Mouse (Mus musculus) MEL (cell line): ENCODE data around the gene Higd1c. TPM values are rescaled to one million over a fixed set of nuclear protein-coding genes. Genes with fewer than 3 reads are reported as not detected.
"Not testable (repeated sequence)": the region's sequence is repeated elsewhere in the genome, so short reads cannot be mapped to it uniquely, and the experiment has no call there.

ENCODE experiments used
- DNase-seq: peaks from one replicate; pipeline ENCODE4 v3.0.0; 2011; ENCODE audit warnings: low read depth, low spot score
- H3K27ac ChIP-seq: 2 replicates; pipeline ENCODE4 v1.5.1; 2012; ENCODE audit warnings: low read depth, mild to moderate bottlenecking, control low read depth, low read length, moderate library complexity; ENCODE audit not compliant: control insufficient read depth
- H3K27me3 ChIP-seq, 2 experiments: fragments of 150-350 bp in 1 of 2; sonication (generic) in 1 of 2; 2 replicates each; pipeline ENCODE4 v1.6.1; 2012; ENCODE audit warnings: low read length in 2 of 2, mild to moderate bottlenecking in 2 of 2, improper control_type of control experiment in 1 of 2, moderate library complexity in 1 of 2; ENCODE audit not compliant: insufficient read depth in 2 of 2, control insufficient read depth in 1 of 2
- H3K36me3 ChIP-seq, 2 experiments: 2 replicates each; pipeline ENCODE4 v1.6.1; 2012 to 2014; ENCODE audit warnings: low read length in 2 of 2, improper control_type of control experiment in 1 of 2, inconsistent platforms in 1 of 2, mild to moderate bottlenecking in 1 of 2; ENCODE audit not compliant: insufficient read depth in 2 of 2, control insufficient read depth in 1 of 2
- H3K4me1 ChIP-seq, 2 experiments: fragments of 150-350 bp in 1 of 2; sonication (generic) in 1 of 2; 2 replicates each; pipeline ENCODE4 v1.6.1; 2012; ENCODE audit warnings: low read length in 2 of 2, improper control_type of control experiment in 1 of 2, mild to moderate bottlenecking in 1 of 2; ENCODE audit not compliant: insufficient read depth in 2 of 2, control insufficient read depth in 1 of 2
- H3K4me3 ChIP-seq, 2 experiments: fragments of 150-350 bp in 1 of 2; sonication (generic) in 1 of 2; 2 replicates each; pipeline ENCODE4 v1.5.1; 2012; ENCODE audit warnings: low read depth in 2 of 2, low read length in 2 of 2, mild to moderate bottlenecking in 2 of 2, moderate library complexity in 2 of 2, control low read depth in 1 of 2, improper control_type of control experiment in 1 of 2; ENCODE audit not compliant: control insufficient read depth in 1 of 2, insufficient read depth in 1 of 2
- H3K79me2 ChIP-seq: 2 replicates; pipeline ENCODE4 v1.6.1; 2012; ENCODE audit warnings: mild to moderate bottlenecking, low read length, moderate library complexity; ENCODE audit not compliant: control insufficient read depth, poor library complexity, insufficient read depth
- H3K9ac ChIP-seq: 2 replicates; pipeline ENCODE4 v1.6.1; 2012; ENCODE audit warnings: low read depth, mild to moderate bottlenecking, control low read depth, low read length, moderate library complexity; ENCODE audit not compliant: control insufficient read depth, poor library complexity, severe bottlenecking
- H3K9me3 ChIP-seq: fragments of 150-350 bp; sonication (generic); replicated peaks from 2 replicates; pipeline ENCODE4 v1.6.1; 2012; ENCODE audit warnings: mild to moderate bottlenecking, low read length, improper control_type of control experiment, moderate library complexity; ENCODE audit not compliant: insufficient read depth
- CHD2 ChIP-seq: IDR thresholded peaks from 2 replicates; pipeline ENCODE4 v1.6.1; 2011; ENCODE audit warnings: low read length, improper control_type of control experiment
- CTCF ChIP-seq, 3 experiments: IDR thresholded peaks in 2 of 3; conservative IDR thresholded peaks in 1 of 3; 2 replicates each; pipeline ENCODE4 v1.5.1; 2011 to 2012; ENCODE audit warnings: low read length in 3 of 3, low read depth in 2 of 3, mild to moderate bottlenecking in 2 of 3, improper control_type of control experiment in 1 of 3, inconsistent platforms in 1 of 3, mixed read lengths in 1 of 3, moderate library complexity in 1 of 3; ENCODE audit not compliant: control insufficient read depth in 1 of 3, insufficient read depth in 1 of 3, poor library complexity in 1 of 3, severe bottlenecking in 1 of 3
- E2F4 ChIP-seq: IDR thresholded peaks from 2 replicates; pipeline ENCODE4 v1.6.1; 2011; ENCODE audit warnings: low read depth, low read length, improper control_type of control experiment, borderline replicate concordance
- GABPA ChIP-seq: IDR thresholded peaks from 2 replicates; pipeline ENCODE4 v1.6.1; 2012; ENCODE audit warnings: low read depth, mild to moderate bottlenecking, inconsistent platforms, low read length, improper control_type of control experiment, moderate library complexity
- GATA1 ChIP-seq: IDR thresholded peaks from 2 replicates; pipeline ENCODE4 v1.6.1; 2011; ENCODE audit warnings: low read depth, low read length, improper control_type of control experiment
- HCFC1 ChIP-seq: IDR thresholded peaks from 2 replicates; pipeline ENCODE4 v1.6.1; 2012; ENCODE audit warnings: low read depth, mild to moderate bottlenecking, inconsistent platforms, low read length, improper control_type of control experiment, moderate library complexity
- MAX ChIP-seq: IDR thresholded peaks from 2 replicates; pipeline ENCODE4 v1.6.1; 2011; ENCODE audit warnings: low read length, improper control_type of control experiment
- MXI1 ChIP-seq: IDR thresholded peaks from 2 replicates; pipeline ENCODE4 v1.6.1; 2011; ENCODE audit warnings: mild to moderate bottlenecking, low read depth, low read length, improper control_type of control experiment
- MYC ChIP-seq: IDR thresholded peaks from 2 replicates; pipeline ENCODE4 v1.6.1; 2011; ENCODE audit warnings: low read depth, mild to moderate bottlenecking, low read length, improper control_type of control experiment, moderate library complexity
- NELFE ChIP-seq: IDR thresholded peaks from 2 replicates; pipeline ENCODE4 v1.6.1; 2011; ENCODE audit warnings: low read depth, low read length, improper control_type of control experiment
- NRF1 ChIP-seq: IDR thresholded peaks from 2 replicates; pipeline ENCODE4 v1.6.1; 2014; ENCODE audit warnings: low read depth, mild to moderate bottlenecking, inconsistent platforms, low read length, improper control_type of control experiment, moderate library complexity; ENCODE audit not compliant: poor library complexity, insufficient read depth, severe bottlenecking
- POLR2A ChIP-seq, 2 experiments: IDR thresholded peaks; 2 replicates each; pipeline ENCODE4 v1.6.1; 2011 to 2012; ENCODE audit warnings: low read length in 2 of 2, mild to moderate bottlenecking in 2 of 2, control low read depth in 1 of 2, improper control_type of control experiment in 1 of 2, low read depth in 1 of 2, moderate library complexity in 1 of 2; ENCODE audit not compliant: control insufficient read depth in 1 of 2, insufficient read depth in 1 of 2, poor library complexity in 1 of 2
- POLR2AphosphoS2 ChIP-seq: IDR thresholded peaks from 2 replicates; pipeline ENCODE4 v1.6.1; 2011; ENCODE audit warnings: low read length, improper control_type of control experiment
- RAD21 ChIP-seq: IDR thresholded peaks from 2 replicates; pipeline ENCODE4 v1.6.1; 2011; ENCODE audit warnings: mild to moderate bottlenecking, low read depth, low read length, improper control_type of control experiment
- SIN3A ChIP-seq: IDR thresholded peaks from 2 replicates; pipeline ENCODE4 v1.6.1; 2012; ENCODE audit warnings: low read length, improper control_type of control experiment, inconsistent platforms
- SMC3 ChIP-seq: IDR thresholded peaks from 2 replicates; pipeline ENCODE4 v1.6.1; 2011; ENCODE audit warnings: low read depth, low read length, improper control_type of control experiment
- TAL1 ChIP-seq: IDR thresholded peaks from 2 replicates; pipeline ENCODE4 v1.6.1; 2012; ENCODE audit warnings: mild to moderate bottlenecking, inconsistent platforms, low read length, moderate library complexity, mixed read lengths
- TCF12 ChIP-seq: IDR thresholded peaks from 2 replicates; pipeline ENCODE4 v1.6.1; 2014; ENCODE audit warnings: low read depth, mild to moderate bottlenecking, inconsistent platforms, low read length, improper control_type of control experiment, moderate library complexity
- ZKSCAN1 ChIP-seq: IDR thresholded peaks from 2 replicates; pipeline ENCODE4 v1.6.1; 2012; ENCODE audit warnings: low read depth, mild to moderate bottlenecking, inconsistent platforms, low read length, improper control_type of control experiment, moderate library complexity
- polyA plus RNA-seq, 2 experiments: library from polyadenylated mRNA; stranded (reverse) in 1 of 2; unstranded in 1 of 2; fragments of >175 nt in 1 of 2; fragments of >200 nt in 1 of 2; gene quantifications; 2 replicates each; pipeline versions ENCODE4 v1.2.1 to v1.2.4; 2012; ENCODE audit warnings: low replicate concordance in 2 of 2, low read depth in 1 of 2; ENCODE audit not compliant: insufficient read length in 2 of 2, insufficient read depth in 1 of 2, missing spikeins in 1 of 2
- total RNA-seq: library from RNA; depleted of rRNA; stranded (reverse); fragments of 300-350 nt; gene quantifications from 2 replicates; pipeline ENCODE4 v1.2.3, GENCODE M21; 2012

The Higd1c gene
- total and polyA plus RNA-seq, 3 experiments, result not detected

DNA sequence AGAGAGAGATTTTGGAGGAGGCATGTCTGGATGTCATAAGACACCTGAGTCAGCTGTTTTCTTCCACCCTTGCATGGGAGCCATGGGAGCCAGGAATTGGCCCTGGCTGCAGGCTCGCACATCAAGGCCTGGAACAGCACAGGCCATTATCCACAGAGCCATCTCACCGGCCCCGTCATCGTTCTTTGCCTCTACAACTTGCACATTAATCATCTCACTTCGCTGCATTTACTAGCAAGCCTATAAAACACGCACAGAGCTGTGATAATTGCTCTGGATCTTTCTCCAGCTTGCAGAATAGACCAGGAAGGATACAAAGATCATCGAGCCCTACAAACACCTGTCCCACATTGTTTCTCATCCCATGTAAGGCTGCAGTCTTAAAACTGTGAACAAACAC, 33.6 kb upstream of the Higd1c start:
- DNase-seq, result no peak
- Histone ChIP-seq H3K27ac (no peak overlapping the region), H3K27me3 (no peaks in the 10 kb centered on the region), H3K36me3 (peaks cover 0 to 3% of the 10 kb centered on the region in 2 experiments; a peak in 1 of 4 replicates), H3K9ac (no peak overlapping the region), H3K4me3 (no peak overlapping the region), H3K4me1 (peaks cover 3 to 4% of the 10 kb centered on the region in 2 experiments), H3K79me2 (no peaks in the 10 kb centered on the region), H3K9me3 (no peaks in the 10 kb centered on the region)
- TF ChIP-seq SMC3 (no peak), GABPA (no peak), POLR2A (IDR thresholded peaks at IDR 0.05; ENCODE audit: control insufficient read depth in 1 of 2, insufficient read depth in 1 of 2, low read depth in 1 of 2, low read length in 2 of 2, poor library complexity in 1 of 2) (no peak), TAL1 (no peak), HCFC1 (no peak), NRF1 (no peak), CHD2 (no peak), NELFE (no peak), POLR2AphosphoS2 (no peak), SIN3A (no peak), E2F4 (no peak), MYC (no peak), MAX (no peak), MXI1 (no peak), RAD21 (no peak), TCF12 (no peak), GATA1 (no peak), CTCF (IDR thresholded peaks at IDR 0.05 in 2 of 3, conservative IDR thresholded peaks at IDR 0.05 in 1 of 3; ENCODE audit: control insufficient read depth in 1 of 3, insufficient read depth in 1 of 3, low read depth in 2 of 3, low read length in 3 of 3, poor library complexity in 1 of 3, severe bottlenecking in 1 of 3) (no peak), ZKSCAN1 (no peak)

DNA sequence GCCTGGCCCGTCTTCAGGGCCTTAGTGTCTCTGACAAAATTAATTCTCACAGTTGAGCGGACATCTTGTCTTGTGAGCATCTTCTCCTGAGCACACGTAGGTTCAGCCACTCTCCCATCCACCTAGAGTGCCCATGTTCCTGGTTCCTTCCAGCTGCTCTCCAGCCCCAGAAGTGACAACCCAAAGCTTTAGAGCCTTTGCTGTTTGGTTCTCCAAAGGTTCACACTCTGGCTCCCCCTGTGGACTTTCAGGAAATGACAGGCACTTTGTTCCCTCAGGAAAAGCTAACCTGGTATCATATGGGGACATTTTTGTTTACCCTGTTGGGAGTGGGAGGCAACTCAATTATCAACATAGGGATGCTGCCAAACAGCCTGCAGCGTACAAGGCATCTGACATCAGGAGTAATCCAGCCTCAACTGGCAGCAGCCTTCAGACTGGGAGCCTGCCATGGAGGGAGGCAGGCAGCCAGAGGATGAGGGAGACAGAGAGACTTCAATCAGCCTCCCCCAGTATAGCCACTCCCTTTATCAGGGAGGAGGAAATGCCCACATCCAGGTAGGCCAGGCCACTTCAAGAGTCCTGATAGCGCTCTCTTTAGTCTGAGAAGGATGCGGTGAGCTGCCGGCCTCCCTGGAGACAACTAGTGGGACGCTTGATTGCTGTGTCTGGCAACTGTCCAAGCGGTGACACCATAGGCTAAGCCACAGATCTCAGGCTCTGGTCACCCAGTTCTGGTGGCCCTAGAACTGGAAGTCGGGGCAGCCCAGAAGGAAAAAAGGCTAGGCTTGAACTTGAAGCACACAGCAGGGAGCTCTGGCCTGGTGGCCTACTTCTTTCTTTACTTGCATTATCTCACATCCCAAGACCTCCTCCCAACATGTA, 32.0 kb upstream of the Higd1c start:
- H3K27me3 ChIP-seq, H3K36me3 ChIP-seq, H3K9me3 ChIP-seq: not testable (repeated sequence)
- peak in 2 of 3 experiments; percentile 26 to 36; a peak in 4 of 6 replicates for TF ChIP-seq CTCF (IDR thresholded peaks at IDR 0.05 in 2 of 3, conservative IDR thresholded peaks at IDR 0.05 in 1 of 3; ENCODE audit: control insufficient read depth in 1 of 3, insufficient read depth in 1 of 3, low read depth in 2 of 3, low read length in 3 of 3, poor library complexity in 1 of 3, severe bottlenecking in 1 of 3)
- TF ChIP-seq, all 39 proteins: peak for 1; not testable (repeated sequence) for 38
- not testable (repeated sequence) for H3K4me3 ChIP-seq, H3K79me2 ChIP-seq, DNase-seq, H3K27ac ChIP-seq, H3K4me1 ChIP-seq, H3K9ac ChIP-seq
